Mouse (Mus musculus) gastrocnemius, postnatal 36 days (tissue): ENCODE measurements at regions not wholly inside any gene's neighbourhood (a gene's known extent, or its start where the extent isn't known, plus 50 kb on each side); places are given as distances from the start of the nearest gene placed in this dataset.
"Not testable (repeated sequence)": the region's sequence is repeated elsewhere in the genome, so short reads cannot be mapped to it uniquely, and the experiment has no call there.

Experiments
- DNase-seq, 2 experiments: peaks; one replicate each; pipeline ENCODE4 v3.0.0; 2022
- intact Hi-C: fragments of 180-260 bp; cut with DNase I; formaldehyde crosslinking; loops from one replicate; pipeline ENCODE4 v1.15.1; 2025

DNA sequence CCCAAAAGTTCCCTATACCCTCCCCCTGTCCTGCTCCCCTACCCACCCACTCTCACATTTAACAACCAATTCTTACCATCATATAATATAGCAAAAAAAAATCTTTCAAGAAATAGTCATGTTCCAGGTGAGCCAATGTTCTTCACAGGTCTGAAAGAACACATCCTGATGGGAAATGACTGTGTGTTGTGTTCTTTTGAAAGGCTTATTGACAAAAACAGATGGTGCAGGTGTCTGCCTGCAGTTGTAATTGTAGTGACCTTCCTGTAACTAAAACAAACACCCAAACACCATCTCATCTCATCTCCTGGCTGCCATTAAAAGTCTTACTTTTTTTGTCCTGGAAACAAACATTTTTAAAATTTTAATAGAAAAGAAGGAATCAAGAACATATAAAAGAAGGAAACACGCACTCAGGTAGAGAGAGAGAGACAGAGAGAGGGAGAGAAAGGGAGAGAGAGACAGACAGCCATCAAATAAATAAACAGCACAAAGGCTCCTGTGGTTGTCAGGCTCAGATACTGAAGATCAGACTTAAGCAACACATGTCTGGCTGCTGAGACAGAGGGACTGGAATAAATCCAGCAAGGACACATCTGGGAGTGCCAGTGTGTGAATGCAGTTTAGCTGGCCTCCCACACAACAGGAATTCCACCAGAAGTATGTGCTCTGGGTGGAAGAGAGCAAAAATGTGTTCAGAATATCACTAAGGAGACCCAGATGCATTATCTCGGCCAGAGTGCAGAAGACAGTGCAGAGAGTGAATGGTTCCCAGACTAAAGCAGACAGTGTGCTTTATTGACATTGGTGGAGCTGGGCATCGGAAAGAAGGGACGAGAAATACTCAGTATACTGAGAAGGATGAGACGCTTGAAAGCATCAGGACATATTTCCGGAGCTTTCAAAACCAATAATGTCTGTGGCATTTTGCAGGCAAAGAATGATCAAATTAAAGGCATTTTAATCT, 513.5 kb upstream of the Klf6 start:
- intact Hi-C loops = no loop called here
- peak; percentile 5 to 14 for DNase-seq

DNA sequence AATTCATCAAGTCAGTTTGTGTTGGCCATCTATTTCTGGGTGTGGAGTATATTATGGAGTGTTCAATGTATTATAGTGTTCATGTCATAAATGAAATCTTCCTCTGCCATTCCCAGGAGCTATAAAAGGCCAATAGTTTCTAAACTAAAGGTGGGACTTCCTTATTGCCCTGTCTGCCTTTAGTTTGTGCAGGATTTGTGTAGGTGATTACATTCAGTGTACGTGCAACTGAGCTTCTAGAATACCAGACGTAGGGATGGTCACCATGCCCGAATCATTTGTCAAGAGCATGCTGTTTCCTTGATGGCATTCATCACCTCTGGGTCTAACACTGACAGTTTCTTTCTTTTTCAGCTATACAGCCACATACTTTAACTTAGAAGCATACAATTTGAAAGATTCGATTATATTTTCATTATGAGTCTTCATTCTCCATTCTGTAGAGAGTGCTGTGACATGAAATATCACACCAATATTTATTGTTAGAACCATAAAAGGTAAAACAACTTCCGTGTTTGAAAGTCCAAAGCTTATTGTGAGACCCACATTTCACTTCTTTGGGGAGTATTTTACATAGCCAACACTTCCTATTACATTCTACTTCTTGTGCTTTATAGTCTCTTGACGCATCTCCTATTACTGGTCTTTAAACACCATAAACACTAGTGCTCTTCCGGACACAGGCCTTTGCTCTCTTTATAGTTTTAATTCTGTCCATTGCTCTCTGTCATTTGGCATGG, 494.1 kb upstream of the Klf6 start:
- intact Hi-C loops = no loop called here
- DNase-seq = no peak

DNA sequence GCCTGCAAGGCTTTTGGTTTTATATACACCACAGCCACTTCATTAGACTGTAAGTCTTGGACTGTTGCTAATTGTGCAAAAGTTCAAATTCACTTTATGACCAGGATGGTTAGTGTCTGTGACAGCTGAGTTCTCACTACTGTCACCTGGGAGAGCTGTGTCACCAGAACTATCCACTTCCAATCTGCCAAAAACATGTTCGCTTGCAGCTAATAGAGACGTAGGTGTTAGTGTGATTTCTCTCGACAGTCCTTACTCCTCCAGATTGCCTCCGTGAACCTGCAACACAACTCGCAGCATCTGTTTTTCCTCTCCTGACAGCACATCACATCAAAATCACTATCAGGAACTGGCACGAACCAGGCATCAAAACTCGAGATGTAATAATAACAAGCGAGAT, 491.3 kb upstream of the Klf6 start:
- intact Hi-C loops = no loop called here
- no peak for DNase-seq

DNA sequence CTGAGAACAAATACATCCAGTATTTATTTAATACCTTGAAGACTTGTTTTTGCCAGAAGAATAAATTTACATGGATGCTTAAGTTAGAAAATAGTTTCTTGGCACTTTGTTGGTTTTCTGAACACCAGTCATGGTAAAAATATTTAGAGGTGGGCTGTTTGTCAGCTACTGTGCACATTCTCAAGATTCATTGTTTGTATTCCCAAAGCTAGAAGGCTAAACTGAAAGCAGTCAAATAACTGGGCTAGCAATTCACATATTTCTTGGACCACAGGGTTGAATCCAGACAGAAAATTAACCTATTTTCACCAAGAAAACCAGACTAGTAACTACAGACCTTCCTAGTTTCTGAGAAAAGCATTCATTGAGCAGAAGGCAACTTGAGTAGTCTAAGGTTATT, 488.1 kb upstream of the Klf6 start:
- intact Hi-C loops = no loop called here
- DNase-seq = no peak

DNA sequence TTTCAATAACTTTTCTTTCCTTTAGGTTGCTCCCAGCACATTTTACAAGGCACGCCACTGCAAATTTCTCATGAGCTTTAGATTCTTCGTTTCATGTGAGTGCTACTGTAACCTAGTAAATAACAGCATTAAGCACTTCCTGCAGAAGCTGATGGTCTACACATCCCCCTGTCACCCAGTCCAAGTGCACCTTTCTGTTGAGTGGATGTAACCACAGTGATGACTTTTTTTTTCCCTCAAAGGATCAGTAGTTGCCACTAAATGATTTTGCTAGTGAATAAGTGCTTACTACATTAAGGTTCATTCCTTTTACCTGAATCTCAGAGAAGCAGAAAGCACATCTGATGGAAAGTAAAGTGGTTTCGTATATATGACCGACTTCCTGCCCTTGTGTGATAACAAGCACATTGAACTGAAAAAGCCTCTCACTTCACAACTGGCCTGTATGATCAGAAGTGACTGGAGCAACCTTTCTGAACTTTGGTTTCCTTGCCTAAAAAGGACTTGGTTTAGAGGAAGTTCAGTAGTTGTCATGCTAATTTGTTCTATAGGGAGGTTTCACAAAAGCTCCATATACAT, 453.0 kb upstream of the Klf6 start:
- no peak for DNase-seq
- intact Hi-C loops = no loop called here

DNA sequence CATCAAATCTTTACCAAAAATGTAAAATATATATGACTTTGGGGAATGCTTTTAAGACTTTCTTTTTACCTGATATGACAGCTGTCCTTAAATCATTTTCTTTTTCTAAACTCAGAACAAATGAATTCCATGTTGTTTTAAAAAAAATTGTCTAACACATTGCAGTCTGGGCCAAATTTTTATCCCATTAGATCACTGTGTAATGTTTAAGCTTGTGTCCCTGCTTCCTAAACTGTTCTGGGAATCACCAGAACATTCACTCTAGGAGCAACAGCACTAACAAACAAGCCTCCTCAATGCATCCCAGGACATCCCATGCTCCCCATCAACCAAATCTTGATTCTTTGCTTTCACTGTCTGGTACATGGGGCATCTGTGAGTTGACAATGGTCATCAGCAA, 449.2 kb upstream of the Klf6 start:
- intact Hi-C loops = no loop called here
- no peak for DNase-seq

DNA sequence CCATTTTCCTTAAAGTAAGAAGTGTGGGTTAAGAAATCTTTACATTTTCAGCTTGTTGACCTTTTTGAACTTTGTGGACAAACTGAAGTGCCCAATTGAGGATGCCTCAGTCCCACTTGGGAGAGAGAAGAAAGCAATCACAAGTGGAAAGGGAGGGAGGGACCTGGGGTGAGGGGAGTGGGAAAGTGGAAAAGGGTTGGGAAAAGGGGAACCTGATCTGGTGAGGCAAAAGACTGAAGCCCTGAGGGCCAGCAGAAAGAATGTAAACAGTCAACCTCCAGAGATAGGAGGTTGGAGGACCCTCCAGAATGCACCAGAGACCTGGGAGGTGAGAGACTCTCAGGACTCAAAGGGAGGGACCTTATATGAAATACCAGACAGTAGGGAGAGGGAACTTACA, 448.3 kb upstream of the Klf6 start:
- intact Hi-C loops, DNase-seq: not testable (repeated sequence)

DNA sequence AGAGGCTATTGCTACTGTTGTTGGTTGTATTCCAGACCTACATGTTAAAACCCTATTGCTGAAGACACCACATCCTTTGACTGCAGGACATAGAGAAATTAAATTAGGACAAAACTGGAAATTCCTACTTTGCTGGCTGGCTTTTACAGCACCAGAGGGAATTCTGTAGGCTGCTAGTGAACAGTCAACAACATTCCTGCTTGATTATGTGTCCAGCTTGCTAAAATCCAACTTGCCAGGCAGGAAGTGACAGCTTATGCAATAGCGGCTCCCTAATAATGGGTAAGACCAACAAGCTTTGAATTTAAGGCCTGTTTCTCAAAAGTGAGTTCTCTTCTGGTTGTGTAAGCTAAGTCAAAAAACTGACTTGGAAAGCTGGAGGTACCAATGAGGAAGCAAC, 437.2 kb upstream of the Klf6 start:
- intact Hi-C loops = no loop called here
- peak in 1 of 2 experiments; percentile 29 for DNase-seq

DNA sequence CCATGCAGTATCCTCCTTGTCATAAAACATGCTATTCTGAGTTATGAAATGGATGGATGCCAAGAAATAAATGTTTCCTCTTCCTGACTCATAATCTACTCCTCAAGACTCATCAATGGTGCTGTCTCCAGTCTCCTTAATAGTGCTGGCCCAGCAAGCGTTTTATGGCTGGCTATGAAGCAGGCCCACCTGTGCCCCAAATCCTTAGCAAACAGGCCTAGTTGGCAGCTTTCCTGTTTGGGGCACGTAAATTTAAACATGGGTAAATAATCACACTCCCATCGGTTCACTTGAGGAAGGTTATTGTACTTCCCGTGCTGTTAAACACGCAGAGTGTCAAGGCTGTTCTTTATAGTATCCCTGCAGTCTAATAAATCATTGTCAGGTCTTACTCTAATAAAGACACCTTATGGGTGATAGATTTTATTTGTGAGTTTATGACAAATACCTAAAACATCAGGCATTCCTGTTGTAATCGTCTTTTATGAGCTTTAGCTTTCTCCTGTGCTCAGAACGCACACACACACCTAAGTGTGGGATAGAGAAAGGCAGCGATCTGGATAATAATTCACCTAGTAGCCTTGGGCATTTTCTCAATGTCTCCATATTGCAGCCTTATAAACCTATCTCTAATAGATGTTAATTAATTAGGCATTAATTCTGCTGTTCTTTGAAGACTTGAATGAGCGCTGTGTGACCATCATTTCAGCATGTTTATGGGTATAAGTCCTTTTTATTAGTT, 435.6 kb upstream of the Klf6 start:
- no peak for DNase-seq

DNA sequence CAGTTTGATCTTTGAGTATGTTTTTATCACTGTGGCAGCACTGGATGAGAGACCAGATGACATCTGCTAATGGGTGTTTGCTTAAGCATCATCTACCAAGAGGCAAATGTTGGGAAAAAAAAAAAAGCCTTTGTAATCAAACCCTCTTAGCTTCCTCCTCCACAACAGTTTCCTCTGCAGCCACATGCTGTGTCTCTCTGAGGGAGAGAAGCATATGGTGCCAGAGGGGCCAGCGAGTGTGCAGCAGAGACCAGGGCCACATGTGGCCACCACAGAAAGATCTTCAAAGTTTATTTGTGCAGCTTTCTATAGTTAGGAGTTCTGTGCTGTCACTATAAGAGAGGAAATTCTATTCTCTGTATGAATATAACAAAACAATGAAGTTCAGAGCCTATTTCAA, 427.6 kb upstream of the Klf6 start:
- intact Hi-C loops = no loop called here
- DNase-seq = no peak

More for the DNA sequence above, 435.6 kb upstream of the Klf6 start:
- intact Hi-C loops = no loop called here

DNA sequence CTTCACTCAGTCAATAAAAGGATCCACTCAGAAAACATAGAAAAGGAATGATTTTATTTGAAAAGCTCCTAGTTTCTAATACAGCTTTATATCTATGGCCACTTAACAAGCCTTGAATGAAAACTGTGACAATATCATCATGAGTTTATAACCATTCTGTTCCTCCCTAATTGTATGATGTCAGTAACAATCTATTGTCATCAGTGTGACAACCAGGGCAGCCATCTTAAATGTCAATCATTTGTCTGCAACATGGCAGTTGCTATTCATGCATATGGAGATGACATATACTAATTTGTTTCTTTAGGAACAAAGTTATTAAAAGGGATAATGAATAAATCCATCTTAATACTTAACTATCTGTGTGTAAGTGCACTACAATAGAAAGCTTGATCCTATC, 426.2 kb upstream of the Klf6 start:
- DNase-seq = no peak
- intact Hi-C loops = no loop called here

DNA sequence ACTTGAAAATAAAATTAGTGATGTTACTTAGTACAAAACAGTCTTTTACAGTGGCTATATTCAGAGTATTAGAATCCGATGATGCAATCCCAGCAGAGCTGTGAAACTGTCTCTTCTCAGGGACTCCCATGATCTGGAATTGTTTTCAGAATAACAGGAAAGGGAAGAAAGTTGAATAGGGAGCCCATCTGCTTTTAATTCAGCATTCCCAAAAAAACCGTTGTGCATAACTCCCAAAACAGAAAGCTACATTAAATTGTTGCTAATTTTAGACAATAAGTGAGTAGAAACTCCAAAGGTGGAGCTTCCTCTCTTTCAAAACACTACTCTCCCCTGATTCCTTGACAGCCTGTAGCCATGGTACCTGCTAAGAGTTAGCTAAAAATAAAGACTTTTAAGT, 425.1 kb upstream of the Klf6 start:
- intact Hi-C loops = no loop called here
- DNase-seq = no peak

DNA sequence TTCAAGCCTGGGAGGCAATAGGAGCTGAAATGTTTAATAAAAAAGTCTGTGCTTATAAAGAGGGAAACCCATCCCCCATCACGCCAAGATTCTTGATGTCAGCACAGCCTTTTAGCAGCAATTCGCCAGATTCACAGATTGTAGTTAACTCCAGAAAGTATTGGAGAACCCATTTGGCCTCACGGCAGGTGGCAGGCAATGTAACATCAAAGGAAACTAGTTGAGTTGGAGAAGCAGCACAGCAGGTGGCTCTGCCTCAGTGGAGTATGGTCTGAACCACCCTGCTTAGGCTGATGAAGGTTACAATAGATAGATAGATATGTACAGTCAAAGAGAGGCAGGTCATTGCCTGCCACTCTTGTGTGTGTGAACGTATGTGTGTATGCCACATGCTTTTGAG, 420.8 kb upstream of the Klf6 start:
- no peak for DNase-seq
- intact Hi-C loops = no loop called here

DNA sequence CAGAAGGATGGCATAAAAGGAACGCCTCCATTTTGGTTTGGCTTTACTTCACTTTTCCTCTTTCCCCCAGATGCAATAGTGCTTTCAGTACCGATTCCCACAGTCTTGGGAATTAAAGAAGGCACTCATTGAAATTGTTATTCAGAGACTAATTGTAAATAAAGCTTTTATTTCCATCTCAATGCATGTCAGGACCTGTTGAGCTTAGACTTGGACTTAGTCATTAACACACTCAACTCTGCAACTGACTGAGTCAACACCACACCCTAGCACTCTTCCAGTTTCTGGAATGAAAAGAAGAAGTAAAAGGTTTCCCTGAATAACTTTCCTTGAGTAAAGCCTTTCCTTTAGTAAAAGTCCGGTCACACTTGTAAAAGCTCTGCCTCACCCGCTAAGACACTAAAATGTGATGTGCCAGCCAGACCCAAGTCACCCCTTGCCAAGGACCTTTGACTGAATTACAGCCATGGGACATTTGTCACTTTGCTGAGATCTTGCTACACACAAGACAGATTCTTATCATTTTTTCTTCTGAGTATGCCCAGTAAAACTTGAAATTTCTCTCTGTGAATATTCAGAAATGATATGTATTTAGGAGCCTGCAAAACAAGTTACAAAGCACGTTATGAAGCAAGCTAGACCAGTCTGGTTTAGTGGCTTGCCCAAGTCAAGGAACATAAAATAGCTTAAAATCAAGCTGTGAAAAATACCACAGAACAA, 416.4 kb upstream of the Klf6 start:
- intact Hi-C loops = no loop called here
- no peak for DNase-seq

DNA sequence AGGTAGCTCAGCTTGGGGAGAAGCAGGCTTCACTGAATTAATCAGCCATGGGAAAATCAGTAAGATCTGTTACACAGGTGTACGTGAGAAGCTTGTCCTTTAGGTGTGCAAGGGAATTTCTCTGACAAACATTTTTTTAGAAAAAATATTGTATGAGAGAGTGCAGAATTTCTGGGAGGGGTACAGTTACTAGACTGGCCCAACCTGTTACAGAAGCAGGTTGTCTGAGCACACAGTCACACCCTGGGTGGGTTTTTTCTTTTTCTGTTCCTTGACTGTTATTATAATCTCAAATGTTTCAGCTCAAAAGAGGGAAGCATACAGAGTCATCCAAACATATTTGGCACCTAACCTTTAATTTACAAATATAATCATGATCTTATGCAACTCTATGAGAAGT, 412.7 kb upstream of the Klf6 start:
- intact Hi-C loops = no loop called here
- DNase-seq = no peak

DNA sequence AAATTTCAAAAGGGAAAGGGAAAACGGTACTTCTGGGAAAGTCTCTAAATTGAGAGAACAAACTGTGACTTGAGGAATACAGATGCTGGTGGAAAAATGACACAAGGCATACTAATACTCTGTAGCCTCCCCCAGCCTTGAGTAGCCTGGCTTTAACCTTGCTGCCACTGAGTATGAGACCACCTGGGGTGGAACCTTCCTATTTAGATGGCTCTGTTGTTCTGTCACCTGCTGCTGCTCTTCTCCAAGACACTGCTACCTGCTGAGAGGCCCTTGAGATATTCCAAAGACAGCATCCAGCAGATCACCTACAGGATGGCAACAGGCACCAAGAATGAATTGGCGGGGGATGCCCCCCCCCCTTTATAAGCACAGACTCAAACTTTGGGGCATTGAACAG, 380.5 kb upstream of the Klf6 start:
- intact Hi-C loops = no loop called here
- no peak for DNase-seq

DNA sequence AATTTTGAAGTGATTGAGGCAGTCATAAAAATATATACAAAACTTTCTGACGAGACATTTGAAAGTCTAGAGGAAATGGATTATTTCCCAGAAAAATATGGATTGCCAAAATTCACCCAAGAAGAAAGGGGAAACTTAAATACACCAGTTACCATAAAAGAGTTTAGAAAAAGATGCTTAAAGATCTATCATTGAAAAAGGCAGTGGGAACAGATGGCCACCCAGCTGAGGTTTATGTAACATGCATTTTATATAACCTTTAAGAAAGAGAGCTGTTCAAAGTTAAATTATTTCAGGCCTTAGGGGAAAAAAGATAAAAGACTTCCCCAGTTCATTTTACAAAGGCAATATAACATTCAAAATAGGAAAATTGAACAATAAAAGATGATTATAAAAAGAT, 369.0 kb upstream of the Klf6 start:
- intact Hi-C loops = no loop called here
- no peak for DNase-seq

DNA sequence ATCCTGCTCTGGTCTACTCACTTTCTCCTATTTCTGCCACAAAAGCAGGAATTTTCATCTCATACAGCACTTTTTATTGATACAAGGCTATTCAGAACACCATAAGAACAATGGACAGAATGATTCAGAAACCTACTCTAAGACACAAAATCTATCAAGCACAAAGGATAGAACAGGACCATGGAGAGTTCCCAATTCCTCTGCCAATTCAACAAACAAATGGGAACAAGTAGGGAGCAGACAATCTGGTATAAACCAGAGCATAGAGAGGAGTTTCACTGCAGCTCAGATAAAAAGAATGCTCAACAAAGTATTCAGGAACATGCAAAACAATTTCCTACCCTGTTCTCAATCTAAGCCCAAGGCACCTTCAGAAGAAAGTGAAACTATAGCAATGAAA, 363.7 kb upstream of the Klf6 start:
- no peak for DNase-seq
- intact Hi-C loops = no loop called here

DNA sequence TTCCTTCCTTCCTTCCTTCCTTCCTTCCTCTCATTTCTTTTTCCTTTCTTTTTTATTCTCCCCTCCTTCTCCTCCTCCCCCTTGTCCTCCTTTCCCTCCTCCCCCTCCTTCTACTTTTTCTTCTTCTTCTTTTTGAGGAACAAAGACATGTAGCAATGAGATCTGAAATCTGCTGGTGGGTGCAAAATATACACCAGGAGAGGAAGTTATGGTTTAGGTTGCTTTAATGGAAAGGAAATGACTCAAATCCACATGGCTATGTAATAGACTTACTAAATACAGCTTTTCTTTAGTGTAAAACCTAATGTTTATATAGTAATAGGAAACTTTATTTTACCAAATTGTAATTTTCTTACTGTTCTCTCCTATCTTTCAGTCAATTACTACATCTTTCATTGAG, 349.5 kb upstream of the Klf6 start:
- intact Hi-C loops = no loop called here
- no peak for DNase-seq

DNA sequence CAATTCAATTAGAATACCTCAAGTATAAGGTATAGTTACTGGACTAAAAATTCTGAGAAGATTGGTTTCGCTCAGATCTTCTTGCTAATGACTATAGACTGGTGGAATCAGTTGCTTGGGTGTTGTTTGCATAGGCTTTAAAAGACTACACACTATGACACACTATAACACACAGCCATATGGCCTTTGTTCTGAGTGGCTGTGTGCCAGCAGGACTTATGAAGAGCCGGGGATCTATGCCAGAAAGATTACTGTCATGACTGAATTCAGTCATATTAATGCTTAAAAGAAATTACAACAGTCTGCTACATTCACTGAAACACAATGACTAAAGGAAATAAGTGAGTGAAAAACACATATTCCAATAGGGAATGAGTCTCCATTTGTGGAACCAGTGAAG, 345.7 kb upstream of the Klf6 start:
- intact Hi-C loops = no loop called here
- DNase-seq = no peak
